Mouse (Mus musculus): ENCODE measurements around the gene Cyp1b1.

DNA sequence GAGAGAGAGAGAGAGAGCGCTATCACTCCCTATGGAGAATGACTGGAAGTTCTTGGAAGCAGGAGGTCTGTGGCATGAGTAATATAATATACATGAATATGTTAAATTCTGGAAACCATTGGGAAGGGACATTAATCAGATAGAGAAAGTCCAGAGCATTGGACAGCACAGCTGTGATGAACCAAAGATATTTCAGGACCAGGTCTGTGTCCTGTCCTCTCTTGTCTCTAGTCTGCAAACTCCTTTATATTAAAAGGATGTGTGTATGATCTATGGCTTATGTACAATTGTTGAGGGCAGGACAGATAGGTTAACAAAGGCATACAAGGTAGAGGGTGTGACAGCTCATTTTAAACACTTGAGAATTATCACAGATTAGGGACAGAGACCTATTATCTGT is 28.6 kb upstream of the Cyp1b1 start:
- TF ChIP-seq CTCF (IDR thresholded peaks at IDR 0.05; ENCODE audit: extremely low read depth, insufficient read depth, insufficient read length, insufficient replicate concordance) (no peak), POLR2A (IDR thresholded peaks at IDR 0.05; ENCODE audit: low read depth, low read length) (no peak)
